Mouse (Mus musculus): ENCODE measurements around the gene Chaf1a.

GRCm38 (mm10) chr17:56098711-56099572 is 58.7 kb downstream of the Chaf1a start:
- TF ChIP-seq POLR2A (IDR thresholded peaks at IDR 0.05; ENCODE audit: insufficient read depth, low read depth, low read length): no peak
- no peak for TF ChIP-seq EP300 (IDR thresholded peaks at IDR 0.05; ENCODE audit: insufficient read depth, low read depth, low read length)
- TF ChIP-seq CTCF (IDR thresholded peaks at IDR 0.05): peak; percentile 35
